In genomic region chr2:10923984-10924383, GRCm38 (mm10) we compare ENCODE assay signal across 20 mouse cellular contexts.
"Had no signal": no experiment of that assay in that cellular context is flagged by ENCODE, and none has a peak within 500 bp of the region (broad histone marks: within the 10 kb centered on the region; RNA-seq: fewer than 3 reads in every experiment).

No protein-coding gene starts in this region.

- H3K4me3 ChIP-seq: kidney, embryonic 15.5 days; left cerebral cortex, adult 2 months; limb, embryonic 13.5 days; liver, embryonic 12.5 days; liver, embryonic 15.5 days; lung, embryonic 15.5 days; midbrain, embryonic 12.5 days; myocyte had no signal

- H3K27me3 ChIP-seq: kidney, embryonic 15.5 days; liver, embryonic 12.5 days; liver, embryonic 15.5 days; lung, embryonic 15.5 days; midbrain, embryonic 12.5 days had no signal

- ATAC-seq: liver, embryonic 12.5 days; midbrain, embryonic 16.5 days had no signal

- H3K36me3 ChIP-seq: kidney, embryonic 15.5 days; limb, embryonic 13.5 days; liver, embryonic 12.5 days; liver, embryonic 15.5 days; lung, embryonic 15.5 days; midbrain, embryonic 12.5 days had no signal

- DNase-seq: kidney, adult 11 months; kidney, adult 8-10 months; kidney, postnatal 10 days; kidney, postnatal 36 days; layer of hippocampus, postnatal 36 days; liver; lung, adult 18-20 months; lung, postnatal 14 days; lung, postnatal 4 days; thymus, adult 18-20 months; thymus, postnatal 36 days had no signal

- H3K9ac ChIP-seq: kidney, embryonic 15.5 days; limb, embryonic 13.5 days; liver, embryonic 12.5 days; liver, embryonic 15.5 days; lung, embryonic 15.5 days; midbrain, embryonic 12.5 days had no signal

- H3K4me1 ChIP-seq: liver, embryonic 12.5 days; liver, embryonic 15.5 days; lung, embryonic 15.5 days had no signal

- H3K4me2 ChIP-seq: kidney, embryonic 15.5 days; limb, embryonic 13.5 days; liver, embryonic 12.5 days; liver, embryonic 15.5 days; lung, embryonic 15.5 days; midbrain, embryonic 12.5 days had no signal

- H3K9me3 ChIP-seq: kidney, embryonic 15.5 days; limb, embryonic 13.5 days; liver, embryonic 12.5 days; liver, embryonic 15.5 days; lung, embryonic 15.5 days; midbrain, embryonic 12.5 days had no signal

- H3K27ac ChIP-seq: kidney, embryonic 15.5 days; left cerebral cortex, adult 2 months; limb, embryonic 13.5 days; liver, embryonic 12.5 days; liver, embryonic 15.5 days; lung, embryonic 15.5 days; midbrain, embryonic 12.5 days had no signal
